Mouse (Mus musculus) natural killer cell, adult 2 months (primary cell): ENCODE measurements at regions not wholly inside any gene's neighbourhood (a gene's known extent, or its start where the extent isn't known, plus 50 kb on each side); places are given as distances from the start of the nearest gene placed in this dataset.

Experiments used
- DNase-seq, 2 experiments: peaks; one replicate each; pipeline ENCODE4 v3.0.0; 2022; ENCODE audit warnings: low spot score in 2 of 2

DNA sequence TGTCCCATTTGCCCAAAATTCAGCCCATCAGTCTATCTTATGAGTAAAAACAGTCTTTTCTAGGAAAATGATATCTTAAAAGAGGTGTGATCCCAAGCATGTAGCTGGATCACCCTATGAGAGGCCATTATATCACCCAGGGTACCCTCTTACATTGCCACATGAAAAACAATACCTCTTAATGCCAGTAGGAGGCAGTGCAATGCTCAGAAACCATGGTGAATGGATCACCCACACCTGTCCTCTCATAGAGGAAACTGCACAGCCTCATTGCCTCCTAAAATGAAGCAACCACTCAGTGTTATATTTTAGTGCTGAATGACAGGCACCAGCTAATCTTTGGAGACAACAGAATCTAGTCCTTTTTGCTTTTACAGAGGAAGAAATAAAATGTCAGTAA lies 114.0 kb upstream of the Nxt1 start:
- peak in 1 of 2 experiments; percentile 10 for DNase-seq

DNA sequence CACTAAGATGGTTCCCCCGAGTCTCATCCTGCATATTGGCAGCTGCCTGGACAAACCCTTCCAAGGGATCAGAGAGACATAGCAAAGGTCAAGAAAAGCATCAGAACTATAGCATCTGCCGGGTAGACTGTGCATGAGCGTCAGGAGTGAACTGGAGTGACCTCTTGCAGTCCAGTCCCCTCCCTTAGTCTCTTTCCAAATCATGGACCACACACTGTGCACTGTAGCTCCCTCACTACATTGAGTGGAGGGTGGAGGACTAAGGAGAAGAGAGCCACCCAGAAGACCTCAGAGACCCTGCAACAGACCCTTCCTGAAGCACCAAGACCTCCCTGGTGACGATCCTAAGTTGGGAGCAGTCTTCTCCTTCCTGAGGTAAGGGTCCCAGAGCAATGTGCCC lies 107.8 kb upstream of the Cd93 start:
- DNase-seq = no peak

DNA sequence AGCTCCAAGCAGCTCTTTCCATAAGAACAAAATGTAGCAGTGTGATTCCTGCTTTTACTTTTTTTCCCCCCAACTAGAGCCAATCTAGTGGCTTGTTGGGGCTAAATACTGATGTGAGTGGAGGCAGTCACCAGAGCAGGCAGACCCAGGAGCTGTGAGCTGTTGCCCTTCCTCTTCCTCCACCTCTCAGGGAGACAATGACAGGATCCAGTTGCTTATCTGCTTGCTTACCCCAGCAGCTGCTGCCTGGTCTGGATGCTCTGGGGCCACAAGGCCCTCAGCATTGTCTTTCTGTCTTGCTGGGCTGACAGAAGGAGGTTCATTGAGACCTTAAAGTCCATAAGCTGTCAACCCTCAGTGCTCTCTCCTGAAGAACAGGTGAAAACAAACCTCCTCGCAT lies 106.3 kb upstream of the Cd93 start:
- DNase-seq = no peak

- no peak for DNase-seq
Observed at GRCm38 (mm10) chr2:148542340-148542739, 99.0 kb upstream of the Cd93 start.

DNA sequence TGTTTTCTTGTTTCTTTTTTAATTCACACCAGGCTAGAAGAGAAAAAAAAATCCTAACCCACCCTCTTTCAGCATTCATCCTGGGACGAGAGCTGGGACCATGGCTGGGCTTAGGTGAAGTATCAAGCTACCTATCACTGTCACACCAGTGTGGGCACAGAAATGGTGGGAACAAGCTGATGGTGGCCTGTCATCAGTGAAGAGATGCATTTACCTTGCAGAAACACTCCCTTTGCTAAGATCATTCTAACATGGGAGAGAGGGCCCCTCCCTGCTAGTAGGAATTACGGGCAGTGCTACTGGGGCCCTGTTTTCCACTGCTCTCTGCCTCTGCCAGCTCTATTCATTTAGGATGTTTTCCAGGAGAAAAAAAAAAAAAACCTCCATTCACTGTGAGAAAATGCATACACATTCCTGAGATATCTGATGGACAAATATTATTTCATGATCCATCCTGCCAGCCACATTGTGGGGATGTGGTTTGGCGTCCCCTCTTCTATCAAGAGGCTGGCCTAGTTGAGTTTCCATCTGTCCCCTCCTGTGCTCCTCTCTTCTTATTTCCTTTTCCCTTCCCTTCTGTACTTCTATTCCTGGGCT lies 94.6 kb upstream of the Cd93 start:
- DNase-seq = no peak

- no peak for DNase-seq
Observed at GRCm38 (mm10) chr2:148537251-148537650, 93.9 kb upstream of the Cd93 start.

- no peak for DNase-seq
Observed at GRCm38 (mm10) chr2:148536608-148537007, 93.2 kb upstream of the Cd93 start.

DNA sequence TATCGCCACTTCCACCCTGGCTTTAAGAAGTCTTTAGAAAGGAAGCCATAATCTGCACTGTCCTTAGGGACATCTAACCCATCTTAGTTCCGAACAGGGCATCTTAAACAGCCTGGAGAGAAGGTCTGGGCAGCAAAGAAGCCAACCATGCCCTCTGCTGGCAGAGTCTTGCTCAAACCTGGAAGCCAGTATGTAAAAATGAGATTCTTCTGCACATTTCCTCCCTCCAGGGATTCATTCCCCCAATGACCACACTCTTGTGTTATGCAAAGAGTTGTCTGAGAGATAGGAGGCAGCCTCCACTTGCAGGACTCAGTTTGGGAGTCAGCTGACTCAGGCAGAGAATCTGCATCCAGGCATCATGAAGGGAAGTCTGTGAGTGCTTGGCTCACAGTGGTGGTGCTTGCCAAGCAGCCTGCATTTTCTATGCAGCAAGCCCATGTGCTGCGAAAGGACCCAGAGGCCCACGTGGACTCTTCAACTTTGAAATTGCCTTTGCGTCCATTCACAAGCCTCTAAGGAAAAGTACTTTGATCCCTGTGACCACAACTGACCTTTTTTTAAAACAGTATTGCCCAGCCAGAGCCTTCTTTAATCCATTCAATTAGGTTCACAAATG lies 92.3 kb upstream of the Cd93 start:
- peak in 1 of 2 experiments; percentile 4 for DNase-seq

DNA sequence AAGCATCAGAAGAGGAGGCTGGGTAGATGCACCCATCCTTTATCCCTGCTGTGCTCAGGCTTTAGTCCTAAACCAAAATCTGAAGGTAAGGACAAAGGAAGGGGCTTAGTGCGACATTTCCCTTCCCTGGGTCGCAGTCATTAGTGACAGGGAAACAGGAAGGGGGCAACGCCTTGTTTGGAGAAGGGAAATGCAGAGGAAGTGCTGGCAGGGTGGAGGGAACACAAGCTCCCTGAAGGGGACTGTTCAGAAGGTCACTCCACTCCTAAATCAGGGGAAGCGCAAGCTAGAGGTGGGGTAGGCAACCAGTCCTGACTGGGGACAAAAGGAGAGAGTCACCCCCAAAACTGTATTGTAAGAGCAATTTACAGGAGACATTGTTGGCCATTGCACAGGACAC lies 88.7 kb upstream of the Cd93 start:
- no peak for DNase-seq

- no peak for DNase-seq
Observed at GRCm38 (mm10) chr2:148530546-148530945, 87.2 kb upstream of the Cd93 start.

DNA sequence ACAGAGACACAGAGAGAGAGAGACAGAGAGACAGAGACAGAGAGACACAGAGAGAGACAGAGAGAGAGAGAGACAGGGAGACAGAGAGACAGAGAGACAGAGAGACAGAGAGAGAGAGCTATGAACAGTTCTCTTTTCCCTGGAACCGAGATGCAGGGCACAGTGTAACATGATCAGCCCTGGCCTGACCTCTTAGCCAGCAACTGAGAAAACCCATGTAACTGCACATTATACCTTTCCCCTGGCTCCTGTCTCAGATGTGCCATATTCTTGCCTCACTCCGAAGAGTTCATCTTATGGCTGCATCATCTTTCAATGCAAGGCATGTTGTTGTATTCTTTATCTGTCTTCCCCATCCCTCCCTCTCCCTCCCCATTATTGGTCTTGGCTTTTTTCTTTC lies 86.5 kb upstream of the Cd93 start:
- DNase-seq = no peak

- no peak for DNase-seq
Observed at GRCm38 (mm10) chr2:148527755-148528154, 84.4 kb upstream of the Cd93 start.

DNA sequence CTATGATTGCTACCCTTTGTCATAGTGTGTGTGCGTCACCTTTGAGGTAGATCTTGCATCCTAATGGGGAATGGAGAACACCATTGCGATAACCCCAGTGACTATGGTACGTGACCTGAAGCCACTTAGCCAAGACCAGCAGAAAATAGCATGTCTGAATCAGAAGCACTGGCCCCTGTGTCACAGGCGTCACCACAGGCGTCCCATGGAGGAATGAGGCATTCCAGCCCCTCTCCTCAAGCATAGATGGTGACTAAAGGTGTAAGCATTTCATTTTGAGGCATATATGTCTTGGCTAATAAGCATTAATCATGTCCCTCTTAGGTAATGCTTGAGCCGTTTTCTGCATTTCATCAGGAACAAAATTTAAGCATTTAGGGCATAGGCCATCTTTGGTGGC lies 82.1 kb upstream of the Cd93 start:
- no peak for DNase-seq

- no peak for DNase-seq
Observed at GRCm38 (mm10) chr2:148523401-148523800, 80.0 kb upstream of the Cd93 start.

- no peak for DNase-seq
Observed at GRCm38 (mm10) chr2:148522936-148523335, 79.6 kb upstream of the Cd93 start.

DNA sequence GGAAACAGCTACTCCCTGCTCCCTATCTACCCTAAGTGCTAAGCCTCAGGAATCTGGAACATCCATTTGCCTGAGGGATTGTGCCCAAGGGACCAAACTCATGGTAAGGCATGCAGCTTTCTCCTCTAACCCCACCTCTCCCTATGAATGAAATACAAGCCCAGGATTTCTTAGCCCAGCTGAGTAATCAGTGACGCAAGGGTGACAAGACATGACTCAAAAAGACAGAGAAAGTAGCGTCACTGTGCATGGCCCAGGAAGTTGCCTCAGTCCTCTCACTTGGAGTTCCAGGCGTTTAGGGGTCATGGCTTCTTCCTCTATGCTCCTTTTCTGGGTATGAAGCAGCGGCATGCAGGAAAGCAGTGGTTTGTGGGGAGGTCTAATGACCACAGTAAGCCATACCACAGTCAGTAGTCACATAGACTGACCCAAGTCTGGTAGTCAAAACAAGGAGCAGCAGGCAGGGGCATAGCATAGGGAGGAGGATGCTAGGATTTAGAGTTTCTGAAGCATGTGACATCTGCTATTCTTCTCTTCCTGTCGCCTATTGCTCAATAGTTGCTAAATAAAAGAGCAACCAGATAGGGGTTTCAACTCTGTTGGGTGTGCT lies 78.7 kb upstream of the Cd93 start:
- peak in 1 of 2 experiments; percentile 3 for DNase-seq

GRCm38 (mm10) chr2:148520291-148520690 lies 76.9 kb upstream of the Cd93 start:
- DNase-seq = no peak

DNA sequence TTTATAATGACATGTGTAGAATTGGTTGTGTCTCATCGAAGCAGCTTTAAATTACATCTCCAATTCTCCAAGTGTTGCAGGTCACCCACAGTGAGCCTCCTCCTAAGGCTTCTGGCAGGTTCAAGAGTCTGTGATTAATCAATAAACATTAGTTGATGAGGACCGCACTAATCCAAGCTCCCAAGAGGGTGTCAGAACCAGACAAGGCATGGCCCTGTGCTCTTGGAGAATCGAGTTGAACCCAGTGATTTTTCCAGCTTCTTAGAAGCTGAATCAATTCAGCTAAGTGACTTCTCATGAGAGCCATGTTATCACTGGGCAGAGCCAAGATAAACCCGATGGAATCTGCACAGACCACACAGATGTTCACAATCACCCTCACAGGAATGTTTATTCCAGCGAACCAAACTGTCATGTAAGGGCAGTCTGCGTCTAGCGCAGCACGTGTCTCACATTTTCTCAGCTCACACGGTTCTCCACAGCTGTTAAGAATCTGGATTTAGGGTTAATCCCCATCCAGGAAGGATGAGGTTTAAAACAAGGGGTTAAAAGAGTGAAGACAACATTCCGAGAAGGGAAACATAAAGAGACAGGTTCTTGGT lies 76.4 kb upstream of the Cd93 start:
- DNase-seq = no peak

GRCm38 (mm10) chr2:148517906-148518305 lies 74.5 kb upstream of the Cd93 start:
- DNase-seq = no peak

DNA sequence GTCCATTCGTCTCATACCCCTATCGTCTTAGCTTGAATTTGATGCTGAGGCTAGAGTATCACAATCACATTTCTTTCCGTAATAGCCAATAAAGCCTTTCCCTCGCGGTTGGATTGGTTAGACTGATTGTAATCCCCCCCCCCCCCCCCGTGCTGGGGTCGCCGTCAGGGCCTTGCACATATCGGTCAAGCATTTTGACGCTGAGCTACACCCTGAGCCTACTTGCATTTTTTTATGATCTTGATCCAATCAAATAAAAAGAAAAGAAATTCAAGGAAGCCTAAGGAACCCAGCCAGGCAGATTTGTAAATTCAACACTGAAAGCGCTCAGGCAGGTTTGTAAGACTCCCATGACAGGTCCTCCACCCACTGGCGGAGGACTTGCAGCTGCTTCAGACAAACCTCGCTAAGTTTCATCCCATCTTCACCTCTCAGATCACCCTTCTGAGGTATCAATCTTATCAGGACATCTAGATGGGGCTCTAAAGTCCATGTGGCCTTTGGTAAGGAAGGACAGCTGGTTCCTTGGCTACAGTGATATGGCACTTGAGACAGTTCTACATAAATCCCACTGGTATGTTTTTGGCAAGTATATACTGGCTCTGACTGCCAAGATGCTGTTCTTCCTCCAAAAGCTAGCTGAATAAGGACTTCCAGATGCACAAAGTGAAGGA lies 66.8 kb upstream of the Cd93 start:
- DNase-seq = no peak

GRCm38 (mm10) chr2:148509357-148509756 lies 66.0 kb upstream of the Cd93 start:
- no peak for DNase-seq

DNA sequence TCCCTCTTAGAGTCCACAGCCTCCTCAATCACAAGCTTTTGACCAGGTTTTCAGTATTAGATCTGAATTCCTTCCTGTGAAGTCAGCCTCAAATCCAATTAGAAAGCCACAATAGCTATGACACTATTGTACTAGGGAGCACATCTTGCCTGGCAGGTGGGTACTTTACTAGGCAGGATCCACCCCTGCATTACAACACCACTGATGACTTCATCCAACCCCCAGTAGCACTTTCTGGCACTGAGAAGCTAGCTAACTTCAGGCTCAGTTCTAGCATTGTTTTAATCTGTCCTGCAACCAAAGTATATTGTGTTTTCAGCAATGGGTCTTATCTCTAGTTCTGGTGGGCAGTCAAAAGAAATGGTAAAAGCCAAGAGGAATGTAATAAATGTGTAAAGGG lies 64.2 kb upstream of the Cd93 start:
- DNase-seq = no peak

GRCm38 (mm10) chr2:148506966-148507365 lies 63.6 kb upstream of the Cd93 start:
- DNase-seq = no peak
